Mouse (Mus musculus): ENCODE results near the gene Phc1.

DNA sequence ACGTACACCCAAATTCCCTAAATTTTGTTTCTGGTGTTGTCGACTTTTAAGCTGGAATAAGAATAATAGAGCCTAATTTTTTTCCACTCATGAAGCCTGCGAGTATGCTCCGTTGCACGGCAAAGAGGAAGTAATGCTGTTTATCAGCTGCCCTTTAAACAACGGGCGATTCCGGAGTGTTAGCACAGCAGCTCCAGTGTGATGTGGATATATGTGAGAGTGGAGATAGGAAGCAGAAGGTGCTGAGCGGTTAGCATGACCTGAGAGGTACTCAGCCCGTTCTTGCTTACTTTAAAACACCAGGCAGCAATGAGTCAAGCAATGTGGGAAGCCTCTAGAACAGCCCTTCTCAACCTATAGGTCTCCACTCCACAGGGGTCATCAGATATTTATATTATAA is 3.4 kb upstream of the Phc1 start:
- TF ChIP-seq GATA1 (IDR thresholded peaks at IDR 0.05; ENCODE audit: low read depth, low read length), result peak; percentile 95
- TF ChIP-seq CTCF (IDR thresholded peaks at IDR 0.05 in 2 of 3, conservative IDR thresholded peaks at IDR 0.05 in 1 of 3; ENCODE audit: control insufficient read depth in 1 of 3, insufficient read depth in 1 of 3, low read depth in 2 of 3, low read length in 3 of 3, poor library complexity in 1 of 3, severe bottlenecking in 1 of 3), result no peak
- 0 out of 2 replicates have a peak, but pooled peaks have one; percentile 23 for TF ChIP-seq MAFK (IDR thresholded peaks at IDR 0.05; ENCODE audit: borderline replicate concordance, low read depth, low read length)
- TF ChIP-seq ZC3H11A (IDR thresholded peaks at IDR 0.05; ENCODE audit: low read depth, low read length), result peak; percentile 9; the same call in 1 of the 2 replicates
